Mouse (Mus musculus) kidney, postnatal 0 days (tissue): ENCODE measurements around the gene Lmo2. TPM values are rescaled to one million over a fixed set of nuclear protein-coding genes. Genes with fewer than 3 reads are reported as not detected.

Experiments
- ATAC-seq: fragments of 200-750 bp; cut with Nextera tagmentation; replicated peaks from 2 replicates; pipeline ENCODE4 v1.8.0; 2017; ENCODE audit warnings: low read depth, moderate number of reproducible peaks, moderate TSS enrichment, moderate library complexity; ENCODE audit not compliant: low FRiP score
- DNase-seq: peaks from one replicate; pipeline ENCODE4 v3.0.0-alpha.2; 2016; ENCODE audit warnings: low spot score
- H3K27ac ChIP-seq: fragments of 300-500 bp; sonication (generic); 2 replicates; pipeline ENCODE4 v1.5.1; 2014; ENCODE audit warnings: mild to moderate bottlenecking
- H3K27me3 ChIP-seq: fragments of 300-500 bp; sonication (generic); 2 replicates; pipeline ENCODE4 v1.6.1; 2014; ENCODE audit warnings: low read length, mixed read lengths; ENCODE audit not compliant: insufficient read depth
- H3K36me3 ChIP-seq: fragments of 300-500 bp; sonication (generic); 2 replicates; pipeline ENCODE4 v1.6.1; 2014; ENCODE audit warnings: low read length, mixed read lengths; ENCODE audit not compliant: insufficient read depth
- H3K4me1 ChIP-seq: fragments of 300-500 bp; sonication (generic); replicated peaks from 2 replicates; pipeline ENCODE4 v1.6.1; 2014; ENCODE audit warnings: antibody characterized with exemption, low read length, mixed read lengths; ENCODE audit not compliant: insufficient read depth
- H3K4me2 ChIP-seq: fragments of 300-500 bp; sonication (generic); 2 replicates; pipeline ENCODE4 v1.6.1; 2014; ENCODE audit warnings: mild to moderate bottlenecking, low read length, moderate library complexity, mixed read lengths
- H3K4me3 ChIP-seq: fragments of 300-500 bp; sonication (generic); replicated peaks from 2 replicates; pipeline ENCODE4 v1.5.1; 2014; ENCODE audit warnings: low read depth, low read length
- H3K9ac ChIP-seq: fragments of 300-500 bp; sonication (generic); 2 replicates; pipeline ENCODE4 v1.6.1; 2014; ENCODE audit warnings: low read depth, low read length
- H3K9me3 ChIP-seq: fragments of 300-500 bp; sonication (generic); replicated peaks from 2 replicates; pipeline ENCODE4 v1.6.1; 2016; ENCODE audit warnings: low read length, inconsistent platforms, mixed read lengths
- CTCF ChIP-seq: IDR thresholded peaks from 2 replicates; pipeline ENCODE4 v1.5.1; 2016; ENCODE audit warnings: antibody characterized with exemption, low read depth, mild to moderate bottlenecking, moderate library complexity
- WGBS: fragments of 180-500 bp; shearing (Covaris S2); extraction: QIAGEN DNeasy Blood & Tissue Kit; methylation state at CpG from one replicate; pipeline ENCODE4 v1.1.7; 2014; 5-methylcytosine and 5-hydroxymethylcytosine counted together
- polyA plus RNA-seq: library from polyadenylated mRNA; unstranded; fragments of >200 nt; fragmentation: Nextera tagmentation; extraction: Ambion mirVana; gene quantifications from 2 replicates; pipeline ENCODE4 v1.2.1, GENCODE M21; 2015

Gene Lmo2
- polyA plus RNA-seq, 1 experiment from 2014 or later: 43.7 TPM

DNA sequence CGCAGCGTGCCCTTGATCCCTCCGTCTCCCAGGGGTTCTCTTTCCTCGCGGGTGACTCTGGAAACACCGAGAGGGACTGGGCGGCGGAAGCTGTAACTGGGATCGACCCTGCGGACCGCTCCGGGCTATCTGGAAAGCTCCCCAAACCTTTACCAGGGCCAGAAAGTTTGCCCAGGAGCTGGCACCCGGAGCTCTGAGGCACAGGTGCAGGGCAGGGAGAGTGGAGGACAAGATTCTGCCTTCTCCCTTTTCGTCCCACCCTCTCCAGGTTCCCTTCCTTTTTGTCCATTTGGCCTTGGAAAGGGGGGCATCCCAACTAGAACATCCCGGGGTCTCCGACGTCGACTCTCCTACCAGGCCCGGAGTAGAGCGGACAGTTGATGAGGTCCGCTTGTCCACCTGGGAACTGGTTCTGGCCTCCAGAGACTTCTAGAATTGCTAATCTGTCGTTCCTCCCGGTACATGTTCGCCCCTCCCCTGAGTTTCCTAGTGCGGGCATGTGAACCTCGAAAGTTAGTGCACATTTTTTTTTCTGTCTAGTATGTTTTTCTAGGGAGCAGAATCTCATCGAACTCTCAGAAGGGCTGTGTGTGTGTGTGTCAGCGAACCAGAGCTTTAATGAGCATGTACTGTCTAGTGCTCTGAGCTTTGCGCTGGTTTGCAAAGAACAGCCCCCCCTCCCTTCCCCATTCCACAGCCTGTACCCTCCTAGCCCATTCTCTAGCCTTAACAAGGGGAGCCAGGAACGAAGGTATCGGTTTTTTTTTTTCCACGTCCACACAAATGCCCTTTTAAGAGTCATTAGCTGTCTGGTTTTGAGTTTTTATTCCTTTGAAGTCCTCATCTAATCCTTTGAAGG, 13.2 kb downstream of the Lmo2 start:
- no peak for TF ChIP-seq CTCF
- H3K9ac ChIP-seq: peak overlapping the region; percentile 68
- no peaks in the 10 kb centered on the region for H3K36me3 ChIP-seq
- peak overlapping the region; percentile 67 for H3K4me2 ChIP-seq
- no peaks in the 10 kb centered on the region for H3K9me3 ChIP-seq
- no peak for DNase-seq
- H3K27me3 ChIP-seq: no peaks in the 10 kb centered on the region; the same call in 1 of the 2 replicates
- no peak for ATAC-seq
- peaks cover 4% of the 10 kb centered on the region; the same call in 1 of the 2 replicates for H3K4me1 ChIP-seq
- H3K27ac ChIP-seq: peak overlapping the region; percentile 11; the same call in 1 of the 2 replicates
- WGBS: under 1% methylated on average over 32 of the region's 32 CpGs
- H3K4me3 ChIP-seq: peak overlapping the region; percentile 67

- 11% methylated on average over 3 of the region's 3 CpGs for WGBS
- peak overlapping the region; percentile 67 for H3K4me2 ChIP-seq
Observed at GRCm38 (mm10) chr2:103971838-103972237, 14.1 kb downstream of the Lmo2 start.

GRCm38 (mm10) chr2:103975904-103976303, 18.1 kb downstream of the Lmo2 start:
- H3K4me2 ChIP-seq: no peak overlapping the region
- H3K9ac ChIP-seq: no peak overlapping the region
- H3K4me3 ChIP-seq: no peak overlapping the region
- ATAC-seq (no peak), DNase-seq (no peak)
- no peaks in the 10 kb centered on the region; the same call in 1 of the 2 replicates for H3K27me3 ChIP-seq
- no peaks in the 10 kb centered on the region for H3K4me1 ChIP-seq
- no peak for TF ChIP-seq CTCF
- no peak overlapping the region for H3K27ac ChIP-seq
- H3K36me3 ChIP-seq: no peaks in the 10 kb centered on the region
- WGBS: 69% methylated on average over 7 of the region's 7 CpGs
- H3K9me3 ChIP-seq: no peaks in the 10 kb centered on the region

More at GRCm38 (mm10) chr2:103971838-103972237, 14.1 kb downstream of the Lmo2 start:
- H3K27me3 ChIP-seq: no peaks in the 10 kb centered on the region; the same call in 1 of the 2 replicates
- TF ChIP-seq CTCF: no peak
- no peak overlapping the region for H3K9ac ChIP-seq
- H3K4me3 ChIP-seq: peak overlapping the region; percentile 67
- H3K36me3 ChIP-seq: no peaks in the 10 kb centered on the region
- ATAC-seq (no peak), DNase-seq (peak; percentile 12)
- peaks cover 4% of the 10 kb centered on the region; the same call in 1 of the 2 replicates for H3K4me1 ChIP-seq
- no peaks in the 10 kb centered on the region for H3K9me3 ChIP-seq
- no peak overlapping the region for H3K27ac ChIP-seq

- Histone ChIP-seq H3K4me3 (no peak overlapping the region), H3K36me3 (no peaks in the 10 kb centered on the region), H3K27me3 (no peaks in the 10 kb centered on the region; the same call in 1 of the 2 replicates), H3K4me2 (no peak overlapping the region), H3K9ac (no peak overlapping the region), H3K9me3 (no peaks in the 10 kb centered on the region), H3K4me1 (no peaks in the 10 kb centered on the region), H3K27ac (no peak overlapping the region)
- ATAC-seq (no peak), DNase-seq (peak; percentile 16)
- WGBS: 58% methylated on average over 8 of the region's 8 CpGs
- no peak for TF ChIP-seq CTCF
Observed at GRCm38 (mm10) chr2:103977216-103977615, 19.4 kb downstream of the Lmo2 start.

- no peak overlapping the region for H3K4me3 ChIP-seq
- H3K27me3 ChIP-seq: no peaks in the 10 kb centered on the region; the same call in 1 of the 2 replicates
- no peaks in the 10 kb centered on the region for H3K4me1 ChIP-seq
- no peak for TF ChIP-seq CTCF
- no peaks in the 10 kb centered on the region for H3K36me3 ChIP-seq
- DNase-seq: no peak
- no peak overlapping the region for H3K27ac ChIP-seq
- no peak overlapping the region for H3K9ac ChIP-seq
- ATAC-seq: no peak
- H3K9me3 ChIP-seq: no peaks in the 10 kb centered on the region
- WGBS: 48% methylated on average over 9 of the region's 9 CpGs
- no peak overlapping the region for H3K4me2 ChIP-seq
Observed at GRCm38 (mm10) chr2:103977716-103978115, 19.9 kb downstream of the Lmo2 start.

GRCm38 (mm10) chr2:103982250-103982649, 24.5 kb downstream of the Lmo2 start:
- no peak overlapping the region for H3K4me2 ChIP-seq
- H3K27me3 ChIP-seq: no peaks in the 10 kb centered on the region
- no peak overlapping the region for H3K27ac ChIP-seq
- no peak overlapping the region for H3K4me3 ChIP-seq
- H3K4me1 ChIP-seq: no peaks in the 10 kb centered on the region
- H3K36me3 ChIP-seq: no peaks in the 10 kb centered on the region
- H3K9ac ChIP-seq: no peak overlapping the region
- WGBS: 9% methylated on average over 5 of the region's 5 CpGs
- TF ChIP-seq CTCF: peak; percentile 95
- DNase-seq: peak; percentile 92
- ATAC-seq: 0 out of 2 replicates have a peak, but pooled peaks have one; percentile 53
- H3K9me3 ChIP-seq: no peaks in the 10 kb centered on the region
